Mouse (Mus musculus): ENCODE data around the gene Tmem248. TPM values are rescaled to one million over a fixed set of nuclear protein-coding genes. Genes with fewer than 3 reads are reported as not detected.
A peak's percentile ranks its signal among the peaks of the same experiment; 100 is the strongest.

The Tmem248 gene
- total and polyA plus RNA-seq, 3 experiments = 72.1 to 82.9 (median 80.9) TPM

DNA sequence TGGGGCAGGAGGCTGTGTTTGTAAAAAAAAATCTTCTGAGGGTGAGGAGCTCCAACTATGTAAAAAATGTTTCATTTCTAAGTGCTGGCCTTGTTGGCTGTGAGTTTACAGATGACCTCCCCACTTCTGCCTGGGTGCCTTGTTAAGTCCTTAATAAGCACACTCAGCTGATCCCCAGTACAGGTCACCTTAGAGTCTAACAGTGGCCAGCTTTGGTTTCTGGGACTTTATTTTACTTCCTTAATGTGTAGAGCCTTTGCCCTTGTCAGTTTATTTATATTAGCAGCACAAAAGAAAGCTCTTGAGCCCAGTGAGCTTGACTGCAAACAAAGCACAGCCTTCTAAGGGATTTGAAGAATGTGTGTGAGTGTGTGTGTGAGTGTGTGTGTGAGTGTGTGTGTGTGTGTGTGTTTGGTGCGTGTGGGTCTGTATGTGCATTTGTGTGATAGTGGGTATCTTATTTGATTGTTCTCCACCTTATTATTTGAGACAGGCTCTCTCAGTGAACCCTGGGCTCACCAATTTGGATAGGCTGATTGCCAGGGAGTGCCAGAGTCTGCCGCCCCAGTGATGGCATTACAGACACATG lies 24.4 kb upstream of the Tmem248 start:
- Histone ChIP-seq H3K36me3 (replicated peaks in 1 of 2; ENCODE audit: control insufficient read depth in 1 of 2, insufficient read depth in 1 of 2, low read length in 1 of 2) (peaks cover 48 to 81% of the 10 kb centered on the region in 2 experiments), H3K79me2 (replicated peaks; ENCODE audit: control insufficient read depth, extremely low read depth, insufficient read depth, poor library complexity, severe bottlenecking) (peaks cover 8% of the 10 kb centered on the region), H3K4me1 (ENCODE audit: control insufficient read depth in 1 of 2, insufficient read depth in 2 of 2) (peaks cover 16 to 51% of the 10 kb centered on the region in 2 experiments; a peak in 3 of 4 replicates), H3K9me3 (replicated peaks; ENCODE audit: low read length) (no peaks in the 10 kb centered on the region), H3K27me3 (replicated peaks) (no peaks in the 10 kb centered on the region), H3K9ac (ENCODE audit: insufficient read depth, low read depth) (no peak overlapping the region), H3K27ac (ENCODE audit: insufficient read depth, low read depth) (no peak overlapping the region), H3K4me3 (replicated peaks in 1 of 3; ENCODE audit: low read depth in 2 of 3, low read length in 2 of 3, poor library complexity in 1 of 3) (no peak overlapping the region), H3K4me2 (ENCODE audit: insufficient read depth, low read depth, poor library complexity, severe bottlenecking) (no peak overlapping the region)
- in situ Hi-C loops (cut with MboI; ENCODE audit: low pct_ligation_motif_present, low pct_unique_long_range_greater_than_20kb, low sequenced_read_pairs) = no loop called here
- dilution Hi-C loops (cut with MboI; ENCODE audit: extremely low pct_ligation_motif_present, extremely low pct_unique_long_range_greater_than_20kb, low sequenced_read_pairs) = no loop called here
- TF ChIP-seq RAD21 (IDR thresholded peaks at IDR 0.05; ENCODE audit: low read depth, low read length) (no peak), POLR2A (IDR thresholded peaks at IDR 0.05; ENCODE audit: low read depth, low read length) (no peak), MAZ (IDR thresholded peaks at IDR 0.05; ENCODE audit: low read depth, low read length) (no peak), EP300 (IDR thresholded peaks at IDR 0.05; ENCODE audit: low read length) (no peak), ELF1 (IDR thresholded peaks at IDR 0.05; ENCODE audit: low read depth, low read length) (no peak), USF2 (conservative IDR thresholded peaks at IDR 0.05; ENCODE audit: low read depth, low read length) (no peak), ZNF384 (IDR thresholded peaks at IDR 0.05; ENCODE audit: low read depth, low read length) (no peak), BHLHE40 (IDR thresholded peaks at IDR 0.05; ENCODE audit: low read depth, low read length) (no peak), MAX (IDR thresholded peaks at IDR 0.05; ENCODE audit: low read length) (no peak), USF1 (IDR thresholded peaks at IDR 0.05; ENCODE audit: low read depth, low read length) (no peak), HCFC1 (IDR thresholded peaks at IDR 0.05; ENCODE audit: low read depth, low read length) (no peak), MAFK (IDR thresholded peaks at IDR 0.05; ENCODE audit: insufficient replicate concordance, low read length) (no peak)
- DNase-seq (ENCODE audit: extremely low read depth) = no peak

DNA sequence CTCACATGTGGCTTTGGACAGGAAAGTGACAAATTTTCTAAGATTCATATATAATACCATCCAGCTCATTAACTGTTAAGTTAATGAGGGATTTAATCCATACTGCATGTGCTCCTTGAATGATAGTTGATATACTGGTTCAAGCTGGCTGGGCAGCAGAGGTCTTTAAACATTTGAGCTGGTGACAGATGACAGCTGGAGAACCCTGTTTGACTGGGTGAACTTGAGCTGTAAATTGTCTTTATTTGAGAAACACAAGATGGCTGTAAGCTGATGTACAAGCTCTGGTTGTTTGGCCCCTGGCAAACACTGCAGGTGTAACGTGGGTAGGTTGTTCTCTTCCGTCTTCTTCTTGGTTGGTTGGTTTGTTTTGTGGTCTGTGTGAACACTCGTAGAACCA lies 23.1 kb upstream of the Tmem248 start:
- in situ Hi-C loops (cut with MboI; ENCODE audit: low pct_ligation_motif_present, low pct_unique_long_range_greater_than_20kb, low sequenced_read_pairs) = no loop called here
- Histone ChIP-seq H3K79me2 (replicated peaks; ENCODE audit: control insufficient read depth, extremely low read depth, insufficient read depth, poor library complexity, severe bottlenecking) (peaks cover 6% of the 10 kb centered on the region), H3K27ac (ENCODE audit: insufficient read depth, low read depth) (peak overlapping the region; percentile 75), H3K36me3 (replicated peaks in 1 of 2; ENCODE audit: control insufficient read depth in 1 of 2, insufficient read depth in 1 of 2, low read length in 1 of 2) (peaks cover 56 to 84% of the 10 kb centered on the region in 2 experiments), H3K9me3 (replicated peaks; ENCODE audit: low read length) (no peaks in the 10 kb centered on the region), H3K9ac (ENCODE audit: insufficient read depth, low read depth) (no peak overlapping the region), H3K4me3 (replicated peaks in 1 of 3; ENCODE audit: low read depth in 2 of 3, low read length in 2 of 3, poor library complexity in 1 of 3) (no peak overlapping the region), H3K4me2 (ENCODE audit: insufficient read depth, low read depth, poor library complexity, severe bottlenecking) (peak overlapping the region; percentile 38), H3K27me3 (replicated peaks) (no peaks in the 10 kb centered on the region), H3K4me1 (ENCODE audit: control insufficient read depth in 1 of 2, insufficient read depth in 2 of 2) (peaks cover 16 to 49% of the 10 kb centered on the region in 2 experiments; a peak in 3 of 4 replicates)
- TF ChIP-seq IRF4 (IDR thresholded peaks at IDR 0.05; ENCODE audit: low read depth, low read length) (0 out of 2 replicates have a peak, but pooled peaks have one; percentile 5), BHLHE40 (IDR thresholded peaks at IDR 0.05; ENCODE audit: low read depth, low read length) (no peak), MYC (IDR thresholded peaks at IDR 0.05; ENCODE audit: low read depth, low read length) (0 out of 2 replicates have a peak, but pooled peaks have one; percentile 16), SIN3A (IDR thresholded peaks at IDR 0.05; ENCODE audit: low read length) (0 out of 2 replicates have a peak, but pooled peaks have one; percentile 31), ELF1 (IDR thresholded peaks at IDR 0.05; ENCODE audit: low read depth, low read length) (0 out of 2 replicates have a peak, but pooled peaks have one; percentile 20), E2F4 (IDR thresholded peaks at IDR 0.05; ENCODE audit: insufficient replicate concordance, low read depth, low read length) (no peak)
- dilution Hi-C loops (cut with MboI; ENCODE audit: extremely low pct_ligation_motif_present, extremely low pct_unique_long_range_greater_than_20kb, low sequenced_read_pairs) = no loop called here
- no peak for DNase-seq (ENCODE audit: extremely low read depth)

Measured in CH12.LX (cell line).